Mouse (Mus musculus): ENCODE results near the gene Asf1a.
"Not testable (repeated sequence)": the region's sequence is repeated elsewhere in the genome, so short reads cannot be mapped to it uniquely, and the experiment has no call there.

Asf1a gene

GRCm38 (mm10) chr10:53650683-53651082 lies 54.1 kb downstream of the Asf1a start:
- DNase-seq, result no peak

DNA sequence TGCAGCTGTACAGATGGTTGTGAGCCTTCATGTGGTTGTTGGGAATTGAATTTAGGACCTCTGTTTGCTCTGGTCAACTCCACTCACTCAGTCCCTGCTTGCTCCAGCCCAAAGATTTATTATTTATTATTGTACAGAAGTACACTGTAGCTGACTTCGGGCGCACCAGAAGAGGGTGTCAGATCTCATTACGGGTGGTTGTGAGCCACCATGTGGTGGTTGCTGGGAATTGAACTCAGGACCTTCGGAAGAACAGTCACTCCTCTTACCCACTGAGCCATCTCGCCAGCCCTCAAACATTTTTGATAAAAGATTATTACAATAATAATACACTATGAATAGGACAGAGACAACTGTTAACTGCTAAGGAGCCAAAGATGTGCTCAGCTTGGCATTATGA lies 57.7 kb downstream of the Asf1a start:
- DNase-seq, result not testable (repeated sequence)

Measured in cerebellum, postnatal 36 days (tissue).